Mouse (Mus musculus) erythroblast, adult 5-6 weeks (primary cell): ENCODE data around the gene Cenpf. TPM values are rescaled to one million over a fixed set of nuclear protein-coding genes. Genes with fewer than 3 reads are reported as not detected.

Source experiments
- total RNA-seq, 2 experiments: library from RNA; stranded (forward) in 1 of 2; stranded (reverse) in 1 of 2; fragments of 150-400 nt in 1 of 2; fragments of 200-764, 138-1000 nt in 1 of 2; gene quantifications; 2 replicates each; pipeline versions ENCODE4 v1.2.3 to v1.2.4; 2015 to 2017; ENCODE audit warnings: low replicate concordance in 2 of 2

The Cenpf gene
- total RNA-seq, 2 experiments from 2014 or later, result 67.6 to 108 TPM

Other genes starting within 250 kb of the Cenpf start
- 0.84 and 1.5 TPM in 2 replicates for gene Ptpn14, start 40.2 kb upstream of the Cenpf start, total RNA-seq (2015; ENCODE audit: low replicate concordance)
- gene Ptpn14, start 40.2 kb upstream of the Cenpf start, total RNA-seq (2017; ENCODE audit: low replicate concordance), result 0.56 and 1.3 TPM in 2 replicates
- gene Smyd2, start 234.3 kb upstream of the Cenpf start, total RNA-seq (2015; ENCODE audit: low replicate concordance), result 12.1 and 19.4 TPM in 2 replicates
- gene Smyd2, start 234.3 kb upstream of the Cenpf start, total RNA-seq (2017; ENCODE audit: low replicate concordance), result 6.6 and 17.6 TPM in 2 replicates